Mouse (Mus musculus): ENCODE measurements around the gene Rora.

- TF ChIP-seq CTCF (IDR thresholded peaks at IDR 0.05; ENCODE audit: low read depth) (no peak), EP300 (IDR thresholded peaks at IDR 0.05; ENCODE audit: low read depth) (no peak)
Observed at GRCm38 (mm10) chr9:69354228-69354627, 700.6 kb downstream of the Rora start.
